Mouse (Mus musculus) B cell, adult (primary cell): ENCODE measurements around the gene Phactr3. TPM values are rescaled to one million over a fixed set of nuclear protein-coding genes. Genes with fewer than 3 reads are reported as not detected.

Source experiments
- total RNA-seq: library from RNA; stranded (reverse); gene quantifications from 4 replicates; pipeline ENCODE4 v1.2.4, GENCODE M21; 2023; ENCODE audit not compliant: inconsistent age

Gene Phactr3
- total RNA-seq, result not detected in 4 replicates

GRCm38 (mm10) chr2:178118801-178119560 is at the start of gene Phactr3:
Phactr3 (plus strand) TSS chr2:178118975.

GRCm38 (mm10) chr2:178078166-178078717 is 40.5 kb upstream of the Phactr3 start, which contains the start of gene Zfp931:
Zfp931 (minus strand) TSS chr2:178078476.

Other genes with a start within 250 kb of the Phactr3 start
- gene Gm14327, start 221.9 kb upstream of the Phactr3 start, total RNA-seq, result 0.51 to 2.1 TPM (median 1.8 TPM) in 3 of 4 replicates, not detected in the other
- 1.7 TPM in 1 of 4 replicates, not detected in the others for gene Zfp972, start 193.4 kb upstream of the Phactr3 start, total RNA-seq
- gene Gm14326, start 161.7 kb upstream of the Phactr3 start, total RNA-seq, result 3.8 to 7.8 TPM (median 5.5 TPM) in 4 replicates
- 13.6 to 19.4 TPM (median 14.7 TPM) in 4 replicates for gene Zfp971, start 95.7 kb upstream of the Phactr3 start, total RNA-seq
- gene Zfp931, start 40.5 kb upstream of the Phactr3 start, total RNA-seq, result 3.2 to 4.3 TPM (median 4.0 TPM) in 4 replicates